Mouse (Mus musculus) ES-E14 (cell line): ENCODE data around the gene Timp4.

ENCODE experiments used
- CHD2 ChIP-seq: IDR thresholded peaks from 2 replicates; pipeline ENCODE4 v1.6.1; 2014; ENCODE audit warnings: mild to moderate bottlenecking, low read depth, low read length, inconsistent platforms
- MAFK ChIP-seq: IDR thresholded peaks from 2 replicates; pipeline ENCODE4 v1.6.1; 2014; ENCODE audit warnings: mild to moderate bottlenecking, low read depth, low read length, inconsistent platforms; ENCODE audit not compliant: insufficient read depth
- ZC3H11A ChIP-seq: IDR thresholded peaks from 2 replicates; pipeline ENCODE4 v1.6.1; 2012; ENCODE audit warnings: low read depth, mild to moderate bottlenecking, inconsistent platforms, low read length, borderline replicate concordance
- ZNF384 ChIP-seq: IDR thresholded peaks from 2 replicates; pipeline ENCODE4 v1.6.1; 2012; ENCODE audit warnings: low read depth, low read length, inconsistent platforms

DNA sequence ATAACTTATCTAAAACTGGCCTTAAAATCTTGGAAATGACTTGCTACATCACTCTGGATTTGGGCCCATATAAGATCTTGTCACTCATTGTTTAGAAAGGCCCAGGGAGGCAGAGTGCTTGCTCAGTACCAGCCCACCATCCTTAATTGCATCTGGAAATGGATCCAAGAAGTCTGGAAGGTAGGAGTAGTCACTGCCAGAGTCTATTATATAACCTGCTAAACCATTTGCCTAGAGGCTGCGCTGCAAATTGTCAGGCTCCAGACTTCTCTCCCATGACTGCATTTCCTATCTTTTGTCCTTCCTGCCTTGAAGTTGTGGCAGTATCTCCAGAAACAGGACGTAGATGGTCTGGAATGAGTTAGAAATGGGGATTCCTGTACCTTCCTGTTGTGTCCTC is 41.8 kb downstream of the Timp4 start:
- TF ChIP-seq ZC3H11A (no peak), CHD2 (no peak), MAFK (no peak), ZNF384 (no peak)
